11 mouse cellular contexts compared by ENCODE assay signal in genomic region chr3:133336400-133336799, GRCm38 (mm10). TPM values are rescaled to one million over a fixed set of nuclear protein-coding genes. Genes with fewer than 3 reads are reported as not detected.
DNase-seq lines count a peak whose midpoint lies in the region; ATAC-seq and TF ChIP-seq lines count a peak whose summit lies in the region.
"Had no signal": no experiment of that assay in that cellular context is flagged by ENCODE, and none has a peak within 500 bp of the region (broad histone marks: within the 10 kb centered on the region; RNA-seq: fewer than 3 reads in every experiment).

No protein-coding gene starts in this region.

- peak; percentile 59 for DNase-seq in CD4-positive, CD25-positive, alpha-beta regulatory T cell, adult 2 months (ENCODE audit: low read depth, low spot score)
- no peak for DNase-seq in layer of hippocampus, adult 2 months (ENCODE audit: low spot score in 2 of 2)
- DNase-seq in layer of hippocampus, adult 8-10 months (ENCODE audit: low spot score in 2 of 2), result no peak
- peak; percentile 39 for DNase-seq in ES-CJ7 (ENCODE audit: low read depth, low spot score)
- no peak for DNase-seq in spleen, postnatal 36 days (ENCODE audit: low spot score in 2 of 2)
- no peak for DNase-seq in cerebellum, adult 11 months
- DNase-seq: cerebellum, postnatal 25 days had no signal

- no peak for ATAC-seq in CD4-positive, CD25-positive, alpha-beta regulatory T cell, adult 4 months
- ATAC-seq in megakaryocyte, adult 5-6 weeks (ENCODE audit: poor library complexity, severe bottlenecking), result 0 out of 2 replicates have a peak, but pooled peaks have one; percentile 37
- ATAC-seq: intestine, embryonic 15.5 days had no signal

- no peak overlapping the region for H3K4me3 ChIP-seq in layer of hippocampus, adult 2 months
- H3K4me3 ChIP-seq: intestine, embryonic 15.5 days; limb, embryonic 12.5 days had no signal

- H3K27ac ChIP-seq in layer of hippocampus, adult 2 months, result no peak overlapping the region
- H3K27ac ChIP-seq: intestine, embryonic 15.5 days; limb, embryonic 12.5 days had no signal

- TF ChIP-seq CTCF in layer of hippocampus, adult 2 months (conservative IDR thresholded peaks at IDR 0.05), result peak; percentile 75

RNA-seq across cellular contexts. Expression of gene Ppa2, which starts 26.5 kb away (rescaled TPM):
- 10 to 100 TPM; 14.8 to 25.9 TPM for polyA plus RNA-seq in CD4-positive, CD25-positive, alpha-beta regulatory T cell, adult 4 months (2017; shearing (Covaris generic))
- 10 to 100 TPM; 46.1 to 47.4 TPM for total RNA-seq in layer of hippocampus, adult 2 months (2021)
- 10 to 100 TPM; 43.2 to 56.4 (median 53.2) TPM for total RNA-seq in layer of hippocampus, adult 8-10 months (2022)
- 41.6 and 47.2 TPM in 2 replicates for total RNA-seq in megakaryocyte, adult 5-6 weeks (2015)
- 38.1 and 43.8 TPM in 2 replicates for total RNA-seq in megakaryocyte, adult 5-6 weeks (2017)

Comparison
In these comparisons a context has a peak if more than half of its experiments do, and no peak if none do; other contexts are left out.
1. DNase-seq: peak in CD4-positive, CD25-positive, alpha-beta regulatory T cell, adult 2 months (single experiment) and ES-CJ7 (single experiment); none in layer of hippocampus, adult 2 months (0 of 2), layer of hippocampus, adult 8-10 months (0 of 2), spleen, postnatal 36 days (0 of 2) and cerebellum, adult 11 months (single experiment).